Mouse (Mus musculus): ENCODE results near the gene Gm12216. TPM values are rescaled to one million over a fixed set of nuclear protein-coding genes. Genes with fewer than 3 reads are reported as not detected.

The Gm12216 gene
- 19.8 and 28.7 TPM in 2 replicates for polyA plus RNA-seq (2012; rRNA removed)

- DNase-seq, result peak; percentile 64
These were observed at the start of gene Gm12216 for GRCm38 (mm10) chr11:53858761-53859580. TSS of gene Gm12216 (minus strand) at chr11:53859256.

GRCm38 (mm10) chr11:53908686-53909085 is 49.6 kb upstream of the Gm12216 start:
- DNase-seq, result no peak
- Histone ChIP-seq H3K4me3 (replicated peaks; ENCODE audit: extremely low read depth, low read depth, low read length) (no peak overlapping the region), H3K4me1 (ENCODE audit: control insufficient read depth, insufficient read depth, low read length) (peaks cover 5% of the 10 kb centered on the region)
- TF ChIP-seq CTCF (IDR thresholded peaks at IDR 0.05; ENCODE audit: insufficient read depth, low read length), result no peak
- no peak for TF ChIP-seq POLR2A (IDR thresholded peaks at IDR 0.05; ENCODE audit: borderline replicate concordance, extremely low read depth, low read depth, low read length)
- WGBS, result 87% methylated on average over 8 of the region's 8 CpGs

More at GRCm38 (mm10) chr11:53858761-53859580, at the start of gene Gm12216:
- Histone ChIP-seq H3K4me3 (replicated peaks; ENCODE audit: extremely low read depth, low read depth, low read length) (peak within 1 kb of the TSS; percentile 87), H3K4me1 (ENCODE audit: control insufficient read depth, insufficient read depth, low read length) (peaks cover 12% of the 10 kb centered on the region)
- WGBS, result 4% methylated on average over 41 of the region's 50 CpGs
- peak; percentile 46; the same call in 1 of the 2 replicates for TF ChIP-seq POLR2A (IDR thresholded peaks at IDR 0.05; ENCODE audit: borderline replicate concordance, extremely low read depth, low read depth, low read length)

GRCm38 (mm10) chr11:53904534-53904925 is 45.5 kb upstream of the Gm12216 start:
- TF ChIP-seq CTCF (IDR thresholded peaks at IDR 0.05; ENCODE audit: insufficient read depth, low read length), result no peak
- no peak for TF ChIP-seq POLR2A (IDR thresholded peaks at IDR 0.05; ENCODE audit: borderline replicate concordance, extremely low read depth, low read depth, low read length)
- peaks cover 9% of the 10 kb centered on the region for H3K4me1 ChIP-seq (ENCODE audit: control insufficient read depth, insufficient read depth, low read length)
- no peak overlapping the region for H3K4me3 ChIP-seq (replicated peaks; ENCODE audit: extremely low read depth, low read depth, low read length)
- 57% methylated on average over 9 of the region's 9 CpGs for WGBS
- DNase-seq, result no peak

GRCm38 (mm10) chr11:53903781-53904533 is 44.9 kb upstream of the Gm12216 start:
- peaks cover 9% of the 10 kb centered on the region for H3K4me1 ChIP-seq (ENCODE audit: control insufficient read depth, insufficient read depth, low read length)
- H3K4me3 ChIP-seq (replicated peaks; ENCODE audit: extremely low read depth, low read depth, low read length), result no peak overlapping the region
- DNase-seq, result peak; percentile 63
- TF ChIP-seq POLR2A (IDR thresholded peaks at IDR 0.05; ENCODE audit: borderline replicate concordance, extremely low read depth, low read depth, low read length), result peak; percentile 40; the same call in 1 of the 2 replicates
- no peak for TF ChIP-seq CTCF (IDR thresholded peaks at IDR 0.05; ENCODE audit: insufficient read depth, low read length)
- WGBS, result 30% methylated on average over 16 of the region's 16 CpGs

- TF ChIP-seq POLR2A (IDR thresholded peaks at IDR 0.05; ENCODE audit: borderline replicate concordance, extremely low read depth, low read depth, low read length) (no peak), CTCF (IDR thresholded peaks at IDR 0.05; ENCODE audit: insufficient read depth, low read length) (no peak)
- WGBS, result 92% methylated on average over 14 of the region's 14 CpGs
- DNase-seq, result no peak
- H3K4me1 ChIP-seq (ENCODE audit: control insufficient read depth, insufficient read depth, low read length), result peaks cover 9% of the 10 kb centered on the region
- no peak overlapping the region for H3K4me3 ChIP-seq (replicated peaks; ENCODE audit: extremely low read depth, low read depth, low read length)
These were observed 43.7 kb upstream of the Gm12216 start for GRCm38 (mm10) chr11:53902741-53903140.

- H3K4me3 ChIP-seq (replicated peaks; ENCODE audit: extremely low read depth, low read depth, low read length), result no peak overlapping the region
- H3K4me1 ChIP-seq (ENCODE audit: control insufficient read depth, insufficient read depth, low read length), result peaks cover 9% of the 10 kb centered on the region
- no peak for DNase-seq
- no peak for TF ChIP-seq CTCF (IDR thresholded peaks at IDR 0.05; ENCODE audit: insufficient read depth, low read length)
- TF ChIP-seq POLR2A (IDR thresholded peaks at IDR 0.05; ENCODE audit: borderline replicate concordance, extremely low read depth, low read depth, low read length), result no peak
- WGBS, result 26% methylated on average over 1 of the region's 1 CpGs
These were observed 41.9 kb upstream of the Gm12216 start for GRCm38 (mm10) chr11:53900991-53901390.

- 87% methylated on average over 6 of the region's 6 CpGs for WGBS
- H3K4me3 ChIP-seq (replicated peaks; ENCODE audit: extremely low read depth, low read depth, low read length), result no peak overlapping the region
- H3K4me1 ChIP-seq (ENCODE audit: control insufficient read depth, insufficient read depth, low read length), result peaks cover 9% of the 10 kb centered on the region
- no peak for TF ChIP-seq POLR2A (IDR thresholded peaks at IDR 0.05; ENCODE audit: borderline replicate concordance, extremely low read depth, low read depth, low read length)
- TF ChIP-seq CTCF (IDR thresholded peaks at IDR 0.05; ENCODE audit: insufficient read depth, low read length), result no peak
- DNase-seq, result no peak
These were observed 40.9 kb upstream of the Gm12216 start for GRCm38 (mm10) chr11:53899981-53900380.

GRCm38 (mm10) chr11:53899004-53899403 is 39.9 kb upstream of the Gm12216 start:
- TF ChIP-seq CTCF (IDR thresholded peaks at IDR 0.05; ENCODE audit: insufficient read depth, low read length) (no peak), POLR2A (IDR thresholded peaks at IDR 0.05; ENCODE audit: borderline replicate concordance, extremely low read depth, low read depth, low read length) (no peak)
- H3K4me3 ChIP-seq (replicated peaks; ENCODE audit: extremely low read depth, low read depth, low read length), result no peak overlapping the region
- DNase-seq, result no peak
- peaks cover 7% of the 10 kb centered on the region for H3K4me1 ChIP-seq (ENCODE audit: control insufficient read depth, insufficient read depth, low read length)
- 50% methylated on average over 3 of the region's 3 CpGs for WGBS

GRCm38 (mm10) chr11:53896935-53897334 is 37.9 kb upstream of the Gm12216 start:
- no peak for DNase-seq
- TF ChIP-seq POLR2A (IDR thresholded peaks at IDR 0.05; ENCODE audit: borderline replicate concordance, extremely low read depth, low read depth, low read length), result no peak
- TF ChIP-seq CTCF (IDR thresholded peaks at IDR 0.05; ENCODE audit: insufficient read depth, low read length), result no peak
- Histone ChIP-seq H3K4me1 (ENCODE audit: control insufficient read depth, insufficient read depth, low read length) (no peaks in the 10 kb centered on the region), H3K4me3 (replicated peaks; ENCODE audit: extremely low read depth, low read depth, low read length) (no peak overlapping the region)
- 86% methylated on average over 6 of the region's 6 CpGs for WGBS
